Mouse (Mus musculus): ENCODE data around the gene Cpsf6. TPM values are rescaled to one million over a fixed set of nuclear protein-coding genes. Genes with fewer than 3 reads are reported as not detected.

Cpsf6 gene
- polyA plus RNA-seq, 1 experiment from 2014 or later: 231 TPM

DNA sequence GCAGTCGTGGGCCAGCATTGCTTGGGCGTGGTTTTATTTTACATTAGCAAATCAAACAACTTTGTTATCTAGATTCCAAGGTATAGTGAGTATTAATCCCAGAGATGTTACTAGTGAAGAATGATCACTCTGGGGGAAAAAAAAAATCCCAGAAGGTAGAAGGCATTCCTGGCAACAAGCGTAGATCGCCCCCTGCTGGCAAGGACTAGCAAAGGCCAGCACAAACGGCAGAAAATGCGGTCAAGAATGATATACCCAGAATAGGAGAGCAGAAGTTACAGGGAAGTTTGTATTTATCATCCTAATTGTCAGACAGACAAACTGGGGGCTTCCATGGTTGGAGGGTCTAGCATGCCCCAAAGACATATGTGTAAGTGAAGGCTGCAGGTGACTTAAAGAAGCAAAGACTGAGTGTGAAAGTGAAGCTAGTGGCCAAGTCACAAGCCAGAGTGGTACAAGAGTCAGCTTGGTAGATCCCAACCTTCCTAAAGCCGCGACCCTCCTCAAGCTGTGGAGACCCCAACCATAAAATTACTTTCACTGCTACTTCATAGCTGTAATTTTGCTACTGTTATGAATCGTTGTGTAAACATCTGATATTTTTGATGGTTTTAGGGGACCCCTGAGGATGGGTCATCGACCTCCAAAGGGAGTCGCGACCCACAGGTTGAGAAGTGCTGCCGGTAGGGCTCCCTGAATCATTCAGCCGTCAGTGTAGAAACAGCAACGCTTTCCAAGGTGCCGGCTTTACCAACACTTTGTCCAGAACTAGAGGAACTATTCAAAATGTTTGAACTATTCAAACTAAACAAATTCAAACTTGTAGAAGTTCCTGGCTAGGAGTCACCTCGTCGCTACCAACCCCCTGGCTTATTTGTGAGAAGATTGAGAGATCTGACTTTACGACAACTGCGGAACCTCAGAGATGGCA is 22.9 kb upstream of the Cpsf6 start:
- H3K27me3 ChIP-seq: no peaks in the 10 kb centered on the region
- H3K9ac ChIP-seq: no peak overlapping the region
- WGBS: 77% methylated on average over 20 of the region's 20 CpGs
- H3K4me1 ChIP-seq: no peaks in the 10 kb centered on the region
- no peak overlapping the region for H3K4me2 ChIP-seq (replicated peaks)
- H3K4me3 ChIP-seq: no peak overlapping the region
- ATAC-seq (ENCODE audit: low FRiP score): no peak
- H3K9me3 ChIP-seq (replicated peaks): no peaks in the 10 kb centered on the region
- no peak overlapping the region for H3K27ac ChIP-seq
- no peaks in the 10 kb centered on the region for H3K36me3 ChIP-seq

DNA sequence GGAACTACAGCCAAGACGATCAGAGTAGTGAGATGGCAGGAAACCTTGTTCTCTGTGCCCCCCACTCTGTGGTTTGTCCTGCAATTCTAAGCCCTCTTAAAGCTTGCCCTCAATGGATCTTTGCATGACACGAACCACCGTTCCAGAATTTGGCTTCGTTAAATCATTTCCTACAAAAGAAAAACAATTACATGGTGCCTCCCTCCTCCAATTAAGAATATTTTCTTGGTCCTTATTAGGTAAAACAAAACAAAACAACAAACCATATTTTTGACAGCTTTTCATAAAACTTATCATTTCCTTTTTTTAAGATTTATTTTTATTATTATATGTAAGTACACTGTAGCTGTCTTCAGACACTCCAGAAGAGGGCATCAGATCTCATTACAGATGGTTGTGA is 21.5 kb upstream of the Cpsf6 start:
- H3K27me3 ChIP-seq: no peaks in the 10 kb centered on the region
- H3K36me3 ChIP-seq: no peaks in the 10 kb centered on the region
- H3K4me2 ChIP-seq (replicated peaks): no peak overlapping the region
- no peak overlapping the region for H3K27ac ChIP-seq
- H3K9me3 ChIP-seq (replicated peaks): no peaks in the 10 kb centered on the region
- H3K4me1 ChIP-seq: no peaks in the 10 kb centered on the region
- ATAC-seq (ENCODE audit: low FRiP score): no peak
- H3K9ac ChIP-seq: no peak overlapping the region
- 87% methylated on average over 4 of the region's 4 CpGs for WGBS
- H3K4me3 ChIP-seq: no peak overlapping the region

DNA sequence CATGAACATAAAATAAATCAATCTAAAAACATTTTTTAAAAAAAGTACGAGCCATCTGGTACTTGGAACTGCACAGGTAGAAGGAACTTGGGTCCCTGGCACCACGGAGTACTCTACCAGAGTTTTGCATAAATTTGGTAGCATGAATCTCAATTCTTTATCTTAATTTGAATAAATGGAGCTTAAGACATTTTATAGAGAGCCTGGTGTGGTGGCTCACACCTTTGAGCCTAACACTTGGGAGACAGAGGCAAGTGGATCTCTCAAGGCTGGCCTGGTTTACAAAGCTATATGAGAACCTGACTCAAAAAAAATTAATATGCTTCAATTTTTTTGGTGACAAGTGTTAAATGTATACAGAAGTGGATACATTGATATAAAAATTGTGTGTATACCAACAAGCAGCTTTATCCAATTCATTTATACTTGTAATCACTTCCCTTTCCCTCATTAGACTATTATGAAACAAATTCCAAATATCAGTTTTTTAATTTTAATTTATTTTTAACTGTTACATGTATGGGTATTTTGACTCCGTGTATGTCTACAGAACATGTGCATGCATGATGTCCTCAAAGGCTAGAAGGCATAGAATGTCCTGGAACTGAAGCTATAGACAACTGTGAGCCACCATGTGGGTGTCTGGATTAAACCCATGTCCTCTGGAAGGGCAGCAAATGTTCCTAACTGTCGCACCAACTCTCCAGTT is 20.6 kb upstream of the Cpsf6 start:
- no peak overlapping the region for H3K27ac ChIP-seq
- H3K4me3 ChIP-seq: no peak overlapping the region
- H3K4me1 ChIP-seq: no peaks in the 10 kb centered on the region
- H3K4me2 ChIP-seq (replicated peaks): no peak overlapping the region
- ATAC-seq (ENCODE audit: low FRiP score): no peak
- H3K36me3 ChIP-seq: no peaks in the 10 kb centered on the region
- no peaks in the 10 kb centered on the region for H3K9me3 ChIP-seq (replicated peaks)
- no peaks in the 10 kb centered on the region for H3K27me3 ChIP-seq
- H3K9ac ChIP-seq: no peak overlapping the region
- 84% methylated on average over 4 of the region's 4 CpGs for WGBS

DNA sequence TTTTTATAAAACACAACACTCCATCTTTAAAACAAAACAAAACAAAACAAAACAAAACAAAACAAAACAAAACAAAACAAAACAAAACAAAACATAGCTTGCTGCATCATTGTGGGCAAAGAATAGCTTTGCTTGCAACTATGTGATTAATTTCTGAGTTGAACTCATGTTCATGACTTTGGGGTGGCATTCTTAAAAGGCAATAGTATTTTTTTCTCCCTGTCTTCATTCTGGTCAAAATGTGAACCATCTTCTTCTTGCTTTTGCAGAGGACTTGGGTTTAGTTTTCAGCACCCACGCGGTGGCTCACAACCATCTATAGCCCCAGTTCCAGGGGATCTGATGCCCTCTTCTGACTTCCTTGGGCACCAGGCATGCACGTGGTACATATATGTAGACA is 20.0 kb upstream of the Cpsf6 start:
- Histone ChIP-seq H3K4me1 (no peaks in the 10 kb centered on the region), H3K4me2 (replicated peaks) (no peak overlapping the region), H3K27ac (no peak overlapping the region), H3K4me3 (no peak overlapping the region), H3K36me3 (no peaks in the 10 kb centered on the region), H3K9me3 (replicated peaks) (no peaks in the 10 kb centered on the region), H3K27me3 (no peaks in the 10 kb centered on the region), H3K9ac (no peak overlapping the region)
- no peak for ATAC-seq (ENCODE audit: low FRiP score)
- 90% methylated on average over 3 of the region's 3 CpGs for WGBS

DNA sequence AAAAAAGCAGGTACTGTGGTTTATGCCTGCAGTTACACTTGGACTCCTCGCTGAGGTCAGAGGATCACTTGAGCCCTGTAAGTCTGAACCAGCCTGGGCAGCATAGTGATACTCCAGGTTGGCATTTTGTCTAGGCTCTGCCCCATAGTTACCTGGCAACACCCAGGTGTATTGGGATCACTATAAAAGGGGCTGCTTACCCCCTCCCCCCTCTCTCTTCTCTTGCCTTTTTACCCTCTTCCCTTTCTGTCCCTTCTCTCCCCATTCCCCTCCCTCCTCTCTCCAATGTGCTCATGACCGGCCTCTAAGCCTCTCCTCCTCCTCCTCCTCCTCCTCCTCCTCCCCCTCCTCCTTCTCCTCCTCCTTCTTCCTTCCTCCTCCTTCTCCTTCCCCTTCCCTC is 19.4 kb upstream of the Cpsf6 start:
- no peak for ATAC-seq (ENCODE audit: low FRiP score)
- no peak overlapping the region for H3K4me3 ChIP-seq
- 51% methylated on average over 2 of the region's 2 CpGs for WGBS
- no peaks in the 10 kb centered on the region for H3K36me3 ChIP-seq
- no peak overlapping the region for H3K4me2 ChIP-seq (replicated peaks)
- no peak overlapping the region for H3K9ac ChIP-seq
- no peak overlapping the region for H3K27ac ChIP-seq
- no peaks in the 10 kb centered on the region for H3K9me3 ChIP-seq (replicated peaks)
- H3K4me1 ChIP-seq: no peaks in the 10 kb centered on the region
- H3K27me3 ChIP-seq: no peaks in the 10 kb centered on the region

DNA sequence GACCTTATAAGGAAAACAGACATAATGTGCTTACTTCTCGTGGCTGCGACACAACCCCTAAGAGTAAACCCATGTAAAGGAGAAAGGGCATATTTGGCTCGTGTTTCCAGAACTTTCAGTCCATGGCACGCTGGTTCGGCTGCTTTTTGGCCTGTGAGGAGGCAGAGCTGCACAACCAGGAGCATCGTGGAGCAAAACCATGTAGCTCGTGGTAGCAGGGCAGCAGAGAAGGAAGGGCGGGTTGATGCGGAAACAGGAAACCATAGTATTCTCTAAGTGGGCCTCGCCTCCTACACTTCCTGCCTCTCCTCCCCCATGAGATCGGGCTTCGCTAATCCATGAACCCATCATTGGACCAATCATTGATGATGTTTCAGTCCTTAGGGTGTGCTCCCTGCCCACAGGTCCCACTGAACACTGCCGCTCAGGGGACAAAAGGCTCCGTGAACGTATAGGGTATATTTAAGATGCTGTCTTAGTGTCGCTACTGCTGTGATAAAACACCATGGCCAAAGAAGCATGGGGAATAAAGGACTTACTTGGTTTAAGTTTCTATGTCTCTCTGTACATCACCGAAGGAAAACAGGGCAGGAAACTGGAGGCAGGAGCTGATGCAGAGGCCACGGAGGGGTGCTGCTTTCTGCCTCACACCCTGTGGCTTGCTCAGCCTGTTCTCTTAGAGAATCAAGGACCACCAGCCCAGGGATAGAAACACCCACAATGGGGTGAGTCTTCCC is 18.4 kb upstream of the Cpsf6 start:
- Histone ChIP-seq H3K27me3 (no peaks in the 10 kb centered on the region), H3K27ac (no peak overlapping the region), H3K4me1 (peaks cover 2% of the 10 kb centered on the region; the same call in 1 of the 2 replicates), H3K9me3 (replicated peaks) (no peaks in the 10 kb centered on the region), H3K4me3 (no peak overlapping the region), H3K36me3 (no peaks in the 10 kb centered on the region), H3K9ac (no peak overlapping the region), H3K4me2 (replicated peaks) (no peak overlapping the region)
- 83% methylated on average over 18 of the region's 18 CpGs for WGBS
- no peak for ATAC-seq (ENCODE audit: low FRiP score)

DNA sequence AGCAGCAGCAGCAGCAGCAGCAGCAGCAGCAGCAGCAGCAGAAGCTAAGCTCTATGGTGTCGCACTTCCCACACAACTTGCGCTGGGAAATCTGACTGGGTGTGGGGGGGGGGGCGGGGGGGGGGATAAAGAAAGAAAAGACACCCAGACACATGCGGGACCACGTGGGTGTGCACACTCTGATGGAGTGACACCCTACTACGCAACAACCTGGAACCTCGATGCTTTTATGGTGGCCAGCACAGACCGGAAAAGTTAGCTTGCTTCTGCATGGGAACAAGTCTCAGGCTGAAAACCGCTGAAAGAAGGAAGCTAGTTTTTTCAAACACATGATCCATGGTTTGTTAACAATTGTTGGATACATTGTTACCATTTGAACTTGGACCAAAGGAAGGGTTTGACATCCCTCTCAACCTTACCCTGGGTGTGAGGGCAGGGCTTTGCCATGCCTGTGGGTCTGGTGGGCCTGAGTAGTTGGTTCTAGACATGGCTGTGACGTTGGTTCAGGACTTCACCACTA is 17.4 kb upstream of the Cpsf6 start:
- H3K4me1 ChIP-seq: peaks cover 6% of the 10 kb centered on the region; the same call in 1 of the 2 replicates
- no peak for ATAC-seq (ENCODE audit: low FRiP score)
- H3K36me3 ChIP-seq: no peaks in the 10 kb centered on the region
- WGBS: 72% methylated on average over 9 of the region's 10 CpGs
- H3K9me3 ChIP-seq (replicated peaks): no peaks in the 10 kb centered on the region
- H3K4me2 ChIP-seq (replicated peaks): no peak overlapping the region
- H3K9ac ChIP-seq: no peak overlapping the region
- H3K27me3 ChIP-seq: no peaks in the 10 kb centered on the region
- no peak overlapping the region for H3K4me3 ChIP-seq
- no peak overlapping the region for H3K27ac ChIP-seq

DNA sequence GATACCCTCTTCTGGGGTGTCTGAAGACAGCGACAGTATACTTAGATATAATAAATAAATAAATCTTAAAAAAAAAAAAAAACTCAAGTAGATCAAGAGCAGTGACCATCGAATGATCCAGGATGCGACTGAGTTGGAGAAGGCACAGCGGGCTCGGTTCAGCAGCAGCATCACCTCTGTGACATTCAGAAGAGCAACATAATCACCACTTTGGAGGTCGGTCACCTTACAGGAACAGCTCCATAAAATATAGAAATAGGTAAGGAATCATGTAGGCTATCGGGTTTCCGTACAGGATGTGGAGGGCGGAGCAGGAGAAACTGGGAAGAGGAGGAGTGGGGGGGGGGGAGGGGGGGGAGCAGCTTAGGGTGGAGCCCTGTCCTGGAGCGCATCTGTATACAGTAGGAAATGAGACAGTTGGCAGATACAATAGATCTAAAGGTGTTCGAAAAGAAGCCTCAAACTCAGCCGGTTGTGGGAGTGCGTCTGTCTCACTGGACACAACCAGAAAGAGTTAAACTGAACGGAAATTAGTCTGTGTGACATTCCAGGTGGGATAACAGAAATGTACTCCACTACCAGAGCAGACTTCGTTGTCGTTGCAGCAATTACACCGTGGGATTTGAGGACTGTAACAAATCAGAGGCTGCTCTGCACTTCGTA is 16.7 kb upstream of the Cpsf6 start:
- H3K36me3 ChIP-seq: no peaks in the 10 kb centered on the region
- no peak overlapping the region for H3K27ac ChIP-seq
- no peak for ATAC-seq (ENCODE audit: low FRiP score)
- H3K4me3 ChIP-seq: no peak overlapping the region
- no peak overlapping the region for H3K4me2 ChIP-seq (replicated peaks)
- no peaks in the 10 kb centered on the region for H3K27me3 ChIP-seq
- 60% methylated on average over 18 of the region's 18 CpGs for WGBS
- no peaks in the 10 kb centered on the region for H3K9me3 ChIP-seq (replicated peaks)
- H3K4me1 ChIP-seq: peaks cover 6% of the 10 kb centered on the region; the same call in 1 of the 2 replicates
- no peak overlapping the region for H3K9ac ChIP-seq

DNA sequence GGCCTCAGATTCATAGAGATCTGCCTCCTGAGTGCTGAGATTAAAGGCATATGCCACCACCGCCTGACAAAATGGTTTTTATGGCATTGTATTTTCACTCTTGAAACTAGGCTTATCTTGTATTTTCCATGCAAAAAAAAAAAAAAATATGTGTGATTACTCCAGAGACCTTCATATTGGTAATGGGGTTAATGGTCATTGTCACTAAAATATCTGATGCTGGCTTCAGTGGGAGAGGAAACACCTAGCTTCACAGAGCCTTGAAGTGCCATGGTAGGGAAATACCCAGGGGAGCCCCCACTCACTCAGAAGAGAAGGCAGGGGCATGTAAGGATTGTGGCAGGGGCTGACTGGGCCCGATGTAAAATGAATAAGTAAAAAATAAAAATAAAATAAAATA is 16.0 kb upstream of the Cpsf6 start:
- Histone ChIP-seq H3K27me3 (no peaks in the 10 kb centered on the region), H3K4me3 (no peak overlapping the region), H3K4me1 (peaks cover 6% of the 10 kb centered on the region; the same call in 1 of the 2 replicates), H3K36me3 (no peaks in the 10 kb centered on the region), H3K4me2 (replicated peaks) (no peak overlapping the region), H3K27ac (no peak overlapping the region), H3K9me3 (replicated peaks) (no peaks in the 10 kb centered on the region), H3K9ac (no peak overlapping the region)
- ATAC-seq (ENCODE audit: low FRiP score): no peak
- WGBS: 89% methylated on average over 2 of the region's 2 CpGs

DNA sequence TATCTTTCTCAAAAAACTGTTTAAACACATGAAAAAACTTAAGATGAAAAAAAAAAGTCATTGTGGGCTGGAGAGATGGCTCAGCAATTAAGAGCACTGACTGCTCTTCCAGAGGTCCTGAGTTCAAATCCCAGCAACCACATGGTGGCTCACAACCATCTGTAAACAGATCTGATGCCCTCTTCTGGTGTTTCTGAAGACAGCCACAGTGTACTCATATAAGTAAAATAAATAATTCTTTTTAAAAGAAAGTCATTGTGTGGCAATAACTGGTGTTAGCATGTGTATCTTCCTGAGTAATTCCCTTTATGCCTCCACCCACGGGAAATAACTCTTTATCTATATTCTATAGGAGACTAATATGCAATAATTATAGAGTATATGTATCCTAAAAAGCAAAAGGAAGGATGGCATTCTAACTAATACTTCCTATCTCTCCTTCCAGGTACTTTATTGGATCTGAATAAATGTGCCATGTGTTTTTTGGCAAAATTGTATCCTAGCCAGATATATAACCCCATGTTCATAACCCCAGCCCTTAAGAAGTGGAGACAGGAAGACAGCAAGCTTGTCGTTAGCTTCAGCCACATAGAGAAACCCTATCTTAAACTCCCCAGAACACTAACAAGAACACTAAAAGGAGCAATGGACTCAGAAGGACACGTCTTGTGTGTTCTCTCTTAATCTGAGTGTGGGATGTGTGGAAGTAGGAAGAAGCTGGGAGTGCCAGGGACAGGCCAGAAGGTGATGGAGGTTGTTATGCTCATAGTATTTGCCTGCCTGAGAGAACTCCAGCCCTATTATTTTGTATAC is 15.1 kb upstream of the Cpsf6 start:
- peaks cover 9% of the 10 kb centered on the region; the same call in 1 of the 2 replicates for H3K4me1 ChIP-seq
- no peak overlapping the region for H3K27ac ChIP-seq
- no peak for ATAC-seq (ENCODE audit: low FRiP score)
- no peaks in the 10 kb centered on the region for H3K27me3 ChIP-seq
- H3K9ac ChIP-seq: no peak overlapping the region; the same call in 1 of the 2 replicates
- no peaks in the 10 kb centered on the region for H3K36me3 ChIP-seq
- no peak overlapping the region for H3K4me2 ChIP-seq (replicated peaks)
- WGBS: 74% methylated on average over 3 of the region's 3 CpGs
- H3K9me3 ChIP-seq (replicated peaks): no peaks in the 10 kb centered on the region
- no peak overlapping the region for H3K4me3 ChIP-seq

DNA sequence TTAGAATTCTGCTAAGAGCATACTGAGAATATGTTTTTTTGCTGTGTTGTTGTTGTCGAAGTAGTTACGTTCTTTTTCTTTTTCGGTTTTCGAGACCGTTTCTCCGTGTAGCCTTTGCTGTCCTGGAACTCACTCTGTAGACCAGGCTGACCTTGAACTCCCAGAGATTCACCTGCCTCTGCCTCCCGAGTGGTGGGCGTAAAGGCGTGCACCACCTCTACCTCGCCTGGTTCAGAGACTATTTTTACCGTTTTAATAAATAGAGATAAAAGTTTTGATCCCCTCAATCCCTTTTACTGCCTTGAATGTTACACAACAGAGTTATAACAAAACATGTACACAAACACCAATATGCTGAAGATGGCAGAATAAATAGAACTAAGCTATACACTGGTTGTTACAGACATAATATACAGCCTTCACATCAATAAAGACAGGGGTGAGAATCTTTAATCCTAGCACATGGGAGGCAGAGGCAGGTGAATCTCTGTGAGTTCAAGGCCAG is 14.1 kb upstream of the Cpsf6 start:
- peaks cover 9% of the 10 kb centered on the region; the same call in 1 of the 2 replicates for H3K4me1 ChIP-seq
- no peaks in the 10 kb centered on the region for H3K9me3 ChIP-seq (replicated peaks)
- ATAC-seq (ENCODE audit: low FRiP score): no peak
- H3K36me3 ChIP-seq: no peaks in the 10 kb centered on the region
- no peaks in the 10 kb centered on the region for H3K27me3 ChIP-seq
- peak overlapping the region; percentile 33 for H3K4me3 ChIP-seq
- peak overlapping the region; percentile 64 for H3K4me2 ChIP-seq (replicated peaks)
- WGBS: 57% methylated on average over 11 of the region's 11 CpGs
- no peak overlapping the region for H3K27ac ChIP-seq
- peak overlapping the region; percentile 32; the same call in 1 of the 2 replicates for H3K9ac ChIP-seq

Measured in hindbrain, embryonic 12.5 days (tissue).